Mouse (Mus musculus): Measurements from ENCODE around the gene Ehmt2.

GRCm38 (mm10) chr17:34922939-34923338, 24.7 kb downstream of the Ehmt2 start:
- TF ChIP-seq CTCF (IDR thresholded peaks at IDR 0.05; ENCODE audit: extremely low read depth, insufficient read length, insufficient replicate concordance, low read depth, low read length) (peak; percentile 20; the same call in 1 of the 2 replicates), POLR2A (IDR thresholded peaks at IDR 0.05; ENCODE audit: low read depth, low read length) (no peak)
